Mouse (Mus musculus): ENCODE measurements around the gene Fbxo22. TPM values are rescaled to one million over a fixed set of nuclear protein-coding genes. Genes with fewer than 3 reads are reported as not detected.
A peak's percentile ranks its signal among the peaks of the same experiment; 100 is the strongest.
"Not testable (repeated sequence)": the region's sequence is repeated elsewhere in the genome, so short reads cannot be mapped to it uniquely, and the experiment has no call there.

Fbxo22 gene
- polyA plus RNA-seq, 1 experiment from 2014 or later: 86.4 TPM

DNA sequence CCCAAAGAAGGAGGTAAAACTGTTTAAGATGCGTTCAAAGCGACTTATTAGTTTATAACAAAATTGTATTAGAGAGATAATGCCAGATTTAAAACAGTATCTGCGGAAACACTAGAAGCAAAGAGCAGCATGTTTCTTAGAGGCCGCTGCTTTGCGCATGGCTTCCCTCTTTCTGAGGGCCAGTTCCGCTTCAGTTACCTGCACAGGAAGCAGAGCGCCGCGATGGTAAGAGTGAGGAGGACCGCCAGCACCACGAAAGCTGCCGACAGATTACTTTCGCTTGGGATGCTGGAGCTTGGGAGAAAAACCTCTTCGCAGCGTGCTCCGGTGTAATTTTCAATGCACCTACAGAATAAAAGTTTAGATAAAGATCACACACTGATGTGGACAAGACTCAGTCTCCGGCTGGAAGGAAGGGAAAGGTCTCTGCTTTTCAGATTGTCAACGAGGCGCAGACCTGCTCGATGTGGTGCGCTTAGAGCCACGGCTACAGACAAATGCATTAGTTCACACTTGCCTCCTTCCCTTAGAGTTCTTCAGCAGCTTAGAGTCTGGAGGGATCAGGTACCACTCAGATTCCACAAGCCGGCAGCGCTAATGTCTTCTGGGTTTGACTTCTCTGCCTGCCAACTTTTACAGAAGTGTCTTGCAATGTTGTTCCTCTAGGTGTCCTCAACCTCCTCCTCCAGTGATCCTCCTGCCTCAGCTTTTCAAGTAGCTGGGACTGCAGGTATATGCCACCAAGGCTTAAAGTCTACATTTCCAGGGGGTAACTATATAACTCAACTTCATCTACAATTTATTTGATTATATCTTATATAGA lies 33.3 kb downstream of the Fbxo22 start:
- no peak for ATAC-seq (ENCODE audit: low FRiP score)
- H3K4me2 ChIP-seq: peak overlapping the region; percentile 41

GRCm38 (mm10) chr9:55243280-55243679 lies 34.6 kb downstream of the Fbxo22 start:
- no peak for ATAC-seq (ENCODE audit: low FRiP score)
- WGBS: 81% methylated on average over 3 of the region's 3 CpGs
- H3K27me3 ChIP-seq: no peaks in the 10 kb centered on the region
- H3K27ac ChIP-seq: no peak overlapping the region
- no peak overlapping the region for H3K4me3 ChIP-seq (replicated peaks)
- H3K36me3 ChIP-seq (replicated peaks): no peaks in the 10 kb centered on the region
- H3K9me3 ChIP-seq: no peaks in the 10 kb centered on the region
- H3K4me2 ChIP-seq: no peak overlapping the region
- H3K4me1 ChIP-seq: no peaks in the 10 kb centered on the region
- no peak overlapping the region for H3K9ac ChIP-seq

More for the DNA sequence above, 33.3 kb downstream of the Fbxo22 start:
- Histone ChIP-seq H3K4me1 (no peaks in the 10 kb centered on the region), H3K36me3 (replicated peaks) (no peaks in the 10 kb centered on the region), H3K27me3 (no peaks in the 10 kb centered on the region), H3K27ac (no peak overlapping the region), H3K9ac (no peak overlapping the region), H3K4me3 (replicated peaks) (peak overlapping the region; percentile 25), H3K9me3 (no peaks in the 10 kb centered on the region)
- 38% methylated on average over 24 of the region's 24 CpGs for WGBS

DNA sequence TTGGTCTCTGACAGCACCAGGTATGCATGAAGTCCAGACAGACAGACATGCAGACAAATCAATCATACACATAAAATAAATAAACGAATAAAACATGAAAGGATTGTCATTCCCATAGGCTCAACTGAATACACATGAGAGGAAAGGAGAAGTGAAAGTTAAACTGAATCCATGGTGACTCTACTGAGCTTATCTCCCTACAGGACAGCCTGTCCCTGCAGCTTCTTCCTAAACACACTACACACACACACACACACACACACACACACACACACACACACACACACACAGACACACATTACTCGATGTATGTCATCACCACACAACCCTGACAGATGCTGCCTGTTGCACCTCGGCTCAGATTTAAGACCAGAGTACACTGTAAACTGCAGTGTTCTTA lies 35.4 kb downstream of the Fbxo22 start:
- no peaks in the 10 kb centered on the region for H3K27me3 ChIP-seq
- 87% methylated on average over 3 of the region's 3 CpGs for WGBS
- no peaks in the 10 kb centered on the region for H3K9me3 ChIP-seq
- no peaks in the 10 kb centered on the region for H3K36me3 ChIP-seq (replicated peaks)
- H3K9ac ChIP-seq: no peak overlapping the region
- H3K4me3 ChIP-seq (replicated peaks): no peak overlapping the region
- no peak for ATAC-seq (ENCODE audit: low FRiP score)
- no peak overlapping the region for H3K4me2 ChIP-seq
- no peaks in the 10 kb centered on the region for H3K4me1 ChIP-seq
- no peak overlapping the region for H3K27ac ChIP-seq

DNA sequence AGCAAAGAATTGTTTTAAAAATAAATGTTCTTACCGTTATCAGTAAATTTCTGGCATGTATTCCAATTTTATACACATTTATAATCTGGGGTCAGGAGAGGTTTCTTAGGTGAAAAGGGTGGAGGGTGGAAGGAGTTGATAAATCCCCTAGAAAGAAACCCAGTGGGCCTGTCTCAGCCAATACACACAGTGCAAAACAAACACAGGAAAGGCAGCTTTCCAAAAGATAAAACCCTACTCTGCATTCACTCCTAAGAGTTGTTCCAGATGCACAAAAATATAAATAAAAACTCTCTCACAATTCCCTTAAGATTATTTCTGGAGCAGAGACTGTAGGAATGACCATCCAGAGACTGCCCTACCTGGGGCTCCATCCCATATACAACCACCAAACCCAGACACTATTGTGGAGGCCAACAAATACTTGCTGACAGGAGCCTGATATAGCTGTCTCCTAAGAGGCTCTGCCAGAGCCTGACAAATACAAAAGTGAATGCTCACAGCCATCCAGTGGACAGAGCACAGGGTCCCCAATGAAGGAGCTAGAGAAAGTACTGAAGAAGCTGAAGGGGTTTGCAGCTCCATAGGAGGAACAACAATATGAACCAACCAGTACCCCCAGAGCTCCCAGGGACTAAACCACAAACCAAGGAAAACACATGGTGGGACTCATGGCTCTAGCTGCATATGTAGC lies 36.5 kb downstream of the Fbxo22 start:
- H3K9me3 ChIP-seq; ATAC-seq (ENCODE audit: low FRiP score): not testable (repeated sequence)
- WGBS: 91% methylated on average over 1 of the region's 1 CpGs

GRCm38 (mm10) chr9:55246440-55246839 lies 37.7 kb downstream of the Fbxo22 start:
- 85% methylated on average over 8 of the region's 8 CpGs for WGBS
- no peaks in the 10 kb centered on the region for H3K9me3 ChIP-seq
- no peaks in the 10 kb centered on the region for H3K4me1 ChIP-seq
- no peak for ATAC-seq (ENCODE audit: low FRiP score)
- no peak overlapping the region for H3K4me3 ChIP-seq (replicated peaks)
- no peak overlapping the region for H3K4me2 ChIP-seq
- H3K9ac ChIP-seq: no peak overlapping the region
- H3K36me3 ChIP-seq (replicated peaks): no peaks in the 10 kb centered on the region
- no peaks in the 10 kb centered on the region for H3K27me3 ChIP-seq
- H3K27ac ChIP-seq: no peak overlapping the region

More for the DNA sequence above, 36.5 kb downstream of the Fbxo22 start:
- H3K4me3 ChIP-seq (replicated peaks); H3K4me2 ChIP-seq; H3K4me1 ChIP-seq; H3K27me3 ChIP-seq; H3K36me3 ChIP-seq (replicated peaks); H3K9ac ChIP-seq; H3K27ac ChIP-seq: not testable (repeated sequence)

DNA sequence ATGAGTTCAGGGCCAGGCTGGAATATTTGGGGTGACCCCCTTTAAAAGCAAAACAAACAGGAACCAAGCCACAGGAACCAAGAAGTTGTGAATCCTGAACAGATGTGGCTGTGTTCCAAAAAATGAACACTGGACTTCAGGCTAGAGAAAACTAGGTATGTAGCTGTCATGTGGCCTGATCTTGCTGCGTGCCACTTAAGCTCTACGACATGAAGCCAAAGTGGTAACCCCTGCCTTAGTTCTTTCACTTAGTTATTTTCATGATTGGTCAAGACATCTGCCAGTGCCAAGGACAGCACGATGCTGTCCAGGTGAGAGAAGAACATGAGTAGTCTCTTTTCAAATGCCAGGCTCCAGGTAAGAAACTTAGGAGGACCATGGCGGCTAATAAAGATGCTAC lies 38.2 kb downstream of the Fbxo22 start:
- Histone ChIP-seq H3K4me3 (replicated peaks) (no peak overlapping the region), H3K9me3 (no peaks in the 10 kb centered on the region), H3K27me3 (no peaks in the 10 kb centered on the region), H3K4me1 (no peaks in the 10 kb centered on the region), H3K36me3 (replicated peaks) (no peaks in the 10 kb centered on the region), H3K4me2 (no peak overlapping the region), H3K27ac (no peak overlapping the region), H3K9ac (no peak overlapping the region)
- no peak for ATAC-seq (ENCODE audit: low FRiP score)
- WGBS: 92% methylated on average over 4 of the region's 4 CpGs

GRCm38 (mm10) chr9:55248465-55248864 lies 39.7 kb downstream of the Fbxo22 start:
- Histone ChIP-seq H3K9ac (no peak overlapping the region), H3K27ac (no peak overlapping the region), H3K4me2 (no peak overlapping the region), H3K36me3 (replicated peaks) (no peaks in the 10 kb centered on the region), H3K27me3 (no peaks in the 10 kb centered on the region), H3K9me3 (no peaks in the 10 kb centered on the region), H3K4me3 (replicated peaks) (no peak overlapping the region), H3K4me1 (no peaks in the 10 kb centered on the region)
- WGBS: 88% methylated on average over 4 of the region's 4 CpGs
- no peak for ATAC-seq (ENCODE audit: low FRiP score)

GRCm38 (mm10) chr9:55250595-55251247 lies 42.0 kb downstream of the Fbxo22 start:
- Histone ChIP-seq H3K27ac (no peak overlapping the region), H3K27me3 (no peaks in the 10 kb centered on the region), H3K4me1 (no peaks in the 10 kb centered on the region), H3K9ac (no peak overlapping the region), H3K4me2 (no peak overlapping the region), H3K4me3 (replicated peaks) (no peak overlapping the region), H3K9me3 (no peaks in the 10 kb centered on the region), H3K36me3 (replicated peaks) (no peaks in the 10 kb centered on the region)
- ATAC-seq (ENCODE audit: low FRiP score): no peak
- 90% methylated on average over 6 of the region's 6 CpGs for WGBS

- not testable (repeated sequence) for H3K27ac ChIP-seq; H3K4me3 ChIP-seq (replicated peaks); H3K4me1 ChIP-seq; H3K27me3 ChIP-seq; H3K9me3 ChIP-seq; H3K4me2 ChIP-seq; ATAC-seq (ENCODE audit: low FRiP score); H3K9ac ChIP-seq; H3K36me3 ChIP-seq (replicated peaks)
- 62% methylated on average over 2 of the region's 2 CpGs for WGBS
Measured at GRCm38 (mm10) chr9:55252097-55252496, 43.4 kb downstream of the Fbxo22 start.

- ATAC-seq (ENCODE audit: low FRiP score): no peak
- Histone ChIP-seq H3K4me1 (no peaks in the 10 kb centered on the region), H3K9ac (no peak overlapping the region), H3K27me3 (no peaks in the 10 kb centered on the region), H3K9me3 (no peaks in the 10 kb centered on the region), H3K4me3 (replicated peaks) (no peak overlapping the region), H3K4me2 (no peak overlapping the region), H3K36me3 (replicated peaks) (no peaks in the 10 kb centered on the region), H3K27ac (no peak overlapping the region)
- WGBS: 97% methylated on average over 1 of the region's 1 CpGs
Measured at GRCm38 (mm10) chr9:55253849-55254248, 45.1 kb downstream of the Fbxo22 start.

DNA sequence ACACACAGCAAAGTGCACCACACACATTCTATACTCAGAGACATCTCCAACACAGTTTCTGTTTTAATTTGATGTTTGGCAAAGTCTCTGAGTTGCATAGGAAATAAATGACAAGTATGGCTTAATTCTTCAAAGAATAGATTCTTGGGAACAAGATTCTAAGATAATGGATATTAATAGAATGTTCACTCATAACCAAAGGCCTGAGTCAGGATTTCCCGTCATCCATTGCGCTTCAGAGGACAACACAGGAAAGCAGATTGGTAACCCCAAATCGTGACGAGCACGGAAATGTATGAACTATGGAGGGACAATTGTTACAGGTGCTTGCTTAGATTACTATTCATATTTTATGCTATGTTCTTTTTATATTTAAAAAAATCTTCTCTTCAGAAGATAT lies 46.3 kb downstream of the Fbxo22 start:
- no peak for ATAC-seq (ENCODE audit: low FRiP score)
- H3K4me2 ChIP-seq: no peak overlapping the region

DNA sequence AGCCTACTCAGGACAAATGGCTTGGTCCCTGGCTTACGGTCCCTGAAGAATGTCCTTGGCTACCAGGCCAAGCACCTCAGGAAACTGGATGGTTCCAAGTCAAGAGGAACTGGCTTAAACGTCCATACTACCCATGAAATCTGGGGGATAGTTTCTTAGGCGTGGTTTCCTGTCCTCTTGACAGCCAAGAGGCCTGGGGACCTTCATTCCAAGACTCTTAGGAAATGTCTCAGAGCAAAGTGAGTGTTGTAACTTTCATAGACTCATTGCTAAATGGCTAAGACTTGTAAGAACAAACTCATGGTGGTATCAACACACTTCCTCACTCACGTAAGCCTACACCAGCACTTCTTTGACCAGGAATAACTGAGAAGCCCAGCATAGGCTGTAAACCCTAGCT lies 46.9 kb downstream of the Fbxo22 start:
- Histone ChIP-seq H3K4me2 (no peak overlapping the region), H3K9me3 (no peaks in the 10 kb centered on the region), H3K27me3 (no peaks in the 10 kb centered on the region), H3K4me3 (replicated peaks) (no peak overlapping the region), H3K36me3 (replicated peaks) (no peaks in the 10 kb centered on the region), H3K27ac (no peak overlapping the region), H3K9ac (no peak overlapping the region), H3K4me1 (no peaks in the 10 kb centered on the region)
- ATAC-seq (ENCODE audit: low FRiP score): no peak
- WGBS: 70% methylated on average over 4 of the region's 4 CpGs

More for the DNA sequence above, 46.3 kb downstream of the Fbxo22 start:
- H3K27me3 ChIP-seq: no peaks in the 10 kb centered on the region
- H3K36me3 ChIP-seq (replicated peaks): no peaks in the 10 kb centered on the region
- H3K9me3 ChIP-seq: no peaks in the 10 kb centered on the region
- WGBS: 95% methylated on average over 5 of the region's 5 CpGs
- no peak overlapping the region for H3K27ac ChIP-seq
- H3K4me1 ChIP-seq: no peaks in the 10 kb centered on the region
- no peak overlapping the region for H3K9ac ChIP-seq
- H3K4me3 ChIP-seq (replicated peaks): no peak overlapping the region
